Mouse (Mus musculus) heart, embryonic 16.5 days (tissue): Measurements from ENCODE around the gene Arid4b. TPM values are rescaled to one million over a fixed set of nuclear protein-coding genes. Genes with fewer than 3 reads are reported as not detected.
"Not testable (repeated sequence)": the region's sequence is repeated elsewhere in the genome, so short reads cannot be mapped to it uniquely, and the experiment has no call there.

Experiments used
- ATAC-seq: fragments of 200-750 bp; cut with Nextera tagmentation; replicated peaks from 2 replicates; pipeline ENCODE4 v1.8.0; 2017; ENCODE audit warnings: moderate number of reproducible peaks; ENCODE audit not compliant: insufficient read depth, low FRiP score; ENCODE audit errors: extremely low read depth
- H3K27ac ChIP-seq: fragments of 300-500 bp; sonication (generic); 2 replicates; pipeline ENCODE4 v1.5.1; 2014; ENCODE audit warnings: mild to moderate bottlenecking, low read length, control low read depth, moderate library complexity
- H3K27me3 ChIP-seq: fragments of 300-500 bp; sonication (generic); 2 replicates; pipeline ENCODE4 v1.6.1; 2014; ENCODE audit warnings: low read length, mixed read lengths; ENCODE audit not compliant: control insufficient read depth, insufficient read depth
- H3K36me3 ChIP-seq: fragments of 300-500 bp; sonication (generic); 2 replicates; pipeline ENCODE4 v1.6.1; 2014; ENCODE audit not compliant: control insufficient read depth, insufficient read depth
- H3K4me1 ChIP-seq: fragments of 300-500 bp; sonication (generic); 2 replicates; pipeline ENCODE4 v1.6.1; 2014; ENCODE audit warnings: low read length, mixed read lengths; ENCODE audit not compliant: control insufficient read depth, insufficient read depth
- H3K4me2 ChIP-seq: fragments of 300-500 bp; sonication (generic); 2 replicates; pipeline ENCODE4 v1.6.1; 2014; ENCODE audit warnings: low read depth, mild to moderate bottlenecking, control low read depth, low read length
- H3K4me3 ChIP-seq: fragments of 300-500 bp; sonication (generic); 2 replicates; pipeline ENCODE4 v1.5.1; 2014; ENCODE audit warnings: mild to moderate bottlenecking, control low read depth, low read length
- H3K9ac ChIP-seq: fragments of 300-500 bp; sonication (generic); 2 replicates; pipeline ENCODE4 v1.6.1; 2014; ENCODE audit warnings: low read length, control low read depth
- H3K9me3 ChIP-seq: fragments of 300-500 bp; sonication (generic); replicated peaks from 2 replicates; pipeline ENCODE4 v1.6.1; 2016; ENCODE audit warnings: low read length; ENCODE audit not compliant: control insufficient read depth
- WGBS: fragments of 180-500 bp; shearing (Covaris S2); extraction: QIAGEN DNeasy Blood & Tissue Kit; methylation state at CpG from one replicate; pipeline ENCODE4 v1.1.7; 2014; 5-methylcytosine and 5-hydroxymethylcytosine counted together
- polyA plus RNA-seq: library from polyadenylated mRNA; unstranded; fragments of >200 nt; fragmentation: Nextera tagmentation; extraction: Ambion mirVana; gene quantifications from 2 replicates; pipeline ENCODE4 v1.2.1, GENCODE M21; 2015

Gene Arid4b
- polyA plus RNA-seq, 1 experiment from 2014 or later, result 46.7 TPM

GRCm38 (mm10) chr13:14033309-14034072, 29.5 kb upstream of the Arid4b start:
- ATAC-seq, result no peak
- Histone ChIP-seq H3K4me3 (no peak overlapping the region), H3K4me1 (peaks cover 5% of the 10 kb centered on the region; the same call in 1 of the 2 replicates), H3K9ac (no peak overlapping the region), H3K27me3 (no peaks in the 10 kb centered on the region), H3K27ac (no peak overlapping the region), H3K36me3 (peaks cover 3% of the 10 kb centered on the region; the same call in 1 of the 2 replicates), H3K9me3 (no peaks in the 10 kb centered on the region), H3K4me2 (no peak overlapping the region)
- WGBS, result 84% methylated on average over 5 of the region's 5 CpGs

GRCm38 (mm10) chr13:14034073-14034348, 29.0 kb upstream of the Arid4b start:
- Histone ChIP-seq H3K4me1 (peaks cover 9% of the 10 kb centered on the region; the same call in 1 of the 2 replicates), H3K27me3 (no peaks in the 10 kb centered on the region), H3K36me3 (peaks cover 1% of the 10 kb centered on the region; the same call in 1 of the 2 replicates), H3K27ac (no peak overlapping the region), H3K9me3 (no peaks in the 10 kb centered on the region), H3K4me3 (no peak overlapping the region), H3K9ac (no peak overlapping the region), H3K4me2 (no peak overlapping the region)
- no peak for ATAC-seq

- WGBS, result 83% methylated on average over 3 of the region's 3 CpGs
- not testable (repeated sequence) for H3K27ac ChIP-seq, H3K27me3 ChIP-seq, H3K4me3 ChIP-seq, H3K9me3 ChIP-seq, H3K36me3 ChIP-seq, H3K4me2 ChIP-seq, H3K9ac ChIP-seq, ATAC-seq
- H3K4me1 ChIP-seq, result peaks cover 12% of the 10 kb centered on the region
Observed at GRCm38 (mm10) chr13:14035352-14035751, 27.7 kb upstream of the Arid4b start.

GRCm38 (mm10) chr13:14035875-14036630, 27.0 kb upstream of the Arid4b start:
- Histone ChIP-seq H3K27ac (no peak overlapping the region), H3K9me3 (no peaks in the 10 kb centered on the region), H3K36me3 (no peaks in the 10 kb centered on the region), H3K27me3 (no peaks in the 10 kb centered on the region), H3K4me3 (no peak overlapping the region), H3K9ac (no peak overlapping the region), H3K4me1 (peaks cover 12% of the 10 kb centered on the region), H3K4me2 (no peak overlapping the region)
- no peak for ATAC-seq
- 92% methylated on average over 11 of the region's 11 CpGs for WGBS

- no peak for ATAC-seq
- Histone ChIP-seq H3K27me3 (no peaks in the 10 kb centered on the region), H3K4me1 (peaks cover 12% of the 10 kb centered on the region), H3K4me3 (peak overlapping the region; percentile 86), H3K36me3 (no peaks in the 10 kb centered on the region), H3K27ac (peak overlapping the region; percentile 98), H3K9me3 (no peaks in the 10 kb centered on the region), H3K4me2 (peak overlapping the region; percentile 97), H3K9ac (peak overlapping the region; percentile 95)
- WGBS, result 2% methylated on average over 8 of the region's 8 CpGs
Observed at GRCm38 (mm10) chr13:14038911-14039291, 24.1 kb upstream of the Arid4b start.

- under 1% methylated on average over 35 of the region's 35 CpGs for WGBS
- H3K4me2 ChIP-seq, result peak within 1 kb of the TSS; percentile 97
- no peaks in the 10 kb centered on the region for H3K36me3 ChIP-seq
- no peaks in the 10 kb centered on the region for H3K9me3 ChIP-seq
- peaks cover 12% of the 10 kb centered on the region for H3K4me1 ChIP-seq
- H3K9ac ChIP-seq, result peak within 1 kb of the TSS; percentile 95
- H3K27ac ChIP-seq, result peak within 1 kb of the TSS; percentile 98
- ATAC-seq, result peak; percentile 94
- H3K4me3 ChIP-seq, result peak within 1 kb of the TSS; percentile 86
- no peaks in the 10 kb centered on the region for H3K27me3 ChIP-seq
Observed at GRCm38 (mm10) chr13:14039292-14039965, 23.6 kb upstream of the Arid4b start, which contains the start of gene Tbce. TSS of gene Tbce (minus strand) at chr13:14039638.

GRCm38 (mm10) chr13:14040186-14040585, 22.8 kb upstream of the Arid4b start:
- Histone ChIP-seq H3K36me3 (no peaks in the 10 kb centered on the region), H3K9ac (peak overlapping the region; percentile 95), H3K4me3 (peak overlapping the region; percentile 86), H3K27me3 (no peaks in the 10 kb centered on the region), H3K4me1 (peaks cover 12% of the 10 kb centered on the region), H3K27ac (peak overlapping the region; percentile 98; the same call in 1 of the 2 replicates), H3K4me2 (peak overlapping the region; percentile 97), H3K9me3 (no peaks in the 10 kb centered on the region)
- 30% methylated on average over 5 of the region's 5 CpGs for WGBS
- no peak for ATAC-seq

- Histone ChIP-seq H3K27me3 (no peaks in the 10 kb centered on the region), H3K4me1 (peaks cover 4% of the 10 kb centered on the region), H3K27ac (no peak overlapping the region), H3K9ac (no peak overlapping the region), H3K4me2 (no peak overlapping the region), H3K36me3 (peaks cover 11% of the 10 kb centered on the region), H3K4me3 (no peak overlapping the region), H3K9me3 (no peaks in the 10 kb centered on the region)
- no peak for ATAC-seq
Observed at GRCm38 (mm10) chr13:14043851-14044250, 19.2 kb upstream of the Arid4b start.

- WGBS, result 62% methylated on average over 2 of the region's 2 CpGs
- no peak overlapping the region for H3K4me2 ChIP-seq
- no peaks in the 10 kb centered on the region for H3K27me3 ChIP-seq
- no peak overlapping the region for H3K4me3 ChIP-seq
- no peak overlapping the region for H3K27ac ChIP-seq
- ATAC-seq, result no peak
- no peaks in the 10 kb centered on the region for H3K9me3 ChIP-seq
- H3K36me3 ChIP-seq, result peaks cover 18% of the 10 kb centered on the region
- no peak overlapping the region for H3K9ac ChIP-seq
- H3K4me1 ChIP-seq, result peaks cover 4% of the 10 kb centered on the region
Observed at GRCm38 (mm10) chr13:14044521-14044920, 18.5 kb upstream of the Arid4b start.
